Mouse (Mus musculus) limb, embryonic 11.5 days (tissue): Measurements from ENCODE around the gene Fgf22. TPM values are rescaled to one million over a fixed set of nuclear protein-coding genes. Genes with fewer than 3 reads are reported as not detected.

Source experiments
- ATAC-seq: fragments of 200-750 bp; cut with Nextera tagmentation; 2 replicates; pipeline ENCODE4 v1.8.0; 2017; ENCODE audit warnings: low read depth; ENCODE audit not compliant: insufficient number of reproducible peaks, low FRiP score, low TSS enrichment
- DNase-seq: peaks from one replicate; pipeline ENCODE4 v3.0.0-alpha.2; 2015; ENCODE audit warnings: low spot score
- H3K27ac ChIP-seq: fragments of 300-500 bp; sonication (generic); replicated peaks from 2 replicates; pipeline ENCODE4 v1.5.1; 2014; ENCODE audit warnings: low read depth, mild to moderate bottlenecking, low read length
- H3K27me3 ChIP-seq: fragments of 300-500 bp; sonication (generic); 2 replicates; pipeline ENCODE4 v1.6.1; 2014; ENCODE audit warnings: mild to moderate bottlenecking, low read length, mixed read lengths; ENCODE audit not compliant: control insufficient read depth, insufficient read depth
- H3K36me3 ChIP-seq: fragments of 300-500 bp; sonication (generic); 2 replicates; pipeline ENCODE4 v1.6.1; 2014; ENCODE audit warnings: mild to moderate bottlenecking, low read length, moderate library complexity, mixed read lengths; ENCODE audit not compliant: control insufficient read depth, insufficient read depth
- H3K4me1 ChIP-seq: fragments of 300-500 bp; sonication (generic); 2 replicates; pipeline ENCODE4 v1.6.1; 2014; ENCODE audit warnings: low read length, mixed read lengths; ENCODE audit not compliant: control insufficient read depth, insufficient read depth
- H3K4me2 ChIP-seq: fragments of 300-500 bp; sonication (generic); 2 replicates; pipeline ENCODE4 v1.6.1; 2014; ENCODE audit warnings: low read depth, mild to moderate bottlenecking, moderate library complexity; ENCODE audit not compliant: severe bottlenecking
- H3K4me3 ChIP-seq: fragments of 300-500 bp; sonication (generic); 2 replicates; pipeline ENCODE4 v1.5.1; 2014; ENCODE audit warnings: low read depth, low read length
- H3K9ac ChIP-seq: fragments of 300-500 bp; sonication (generic); 2 replicates; pipeline ENCODE4 v1.6.1; 2014; ENCODE audit warnings: mild to moderate bottlenecking, low read length
- H3K9me3 ChIP-seq: fragments of 300-500 bp; sonication (generic); 2 replicates; pipeline ENCODE4 v1.6.1; 2016; ENCODE audit warnings: low read length; ENCODE audit not compliant: control insufficient read depth
- WGBS: fragments of 180-500 bp; shearing (Covaris S2); extraction: QIAGEN DNeasy Blood & Tissue Kit; methylation state at CpG from one replicate; pipeline ENCODE4 v1.1.7; 2014; 5-methylcytosine and 5-hydroxymethylcytosine counted together
- polyA plus RNA-seq: library from polyadenylated mRNA; unstranded; fragments of >200 nt; fragmentation: Nextera tagmentation; extraction: Ambion mirVana; gene quantifications from 2 replicates; pipeline ENCODE4 v1.2.1, GENCODE M21; 2014

Fgf22 gene
- polyA plus RNA-seq, 1 experiment from 2014 or later = 0.33 TPM

GRCm38 (mm10) chr10:79738259-79738658, 16.6 kb upstream of the Fgf22 start:
- Histone ChIP-seq H3K36me3 (peaks cover 59% of the 10 kb centered on the region), H3K4me3 (no peak overlapping the region)
- 91% methylated on average over 10 of the region's 10 CpGs for WGBS

DNA sequence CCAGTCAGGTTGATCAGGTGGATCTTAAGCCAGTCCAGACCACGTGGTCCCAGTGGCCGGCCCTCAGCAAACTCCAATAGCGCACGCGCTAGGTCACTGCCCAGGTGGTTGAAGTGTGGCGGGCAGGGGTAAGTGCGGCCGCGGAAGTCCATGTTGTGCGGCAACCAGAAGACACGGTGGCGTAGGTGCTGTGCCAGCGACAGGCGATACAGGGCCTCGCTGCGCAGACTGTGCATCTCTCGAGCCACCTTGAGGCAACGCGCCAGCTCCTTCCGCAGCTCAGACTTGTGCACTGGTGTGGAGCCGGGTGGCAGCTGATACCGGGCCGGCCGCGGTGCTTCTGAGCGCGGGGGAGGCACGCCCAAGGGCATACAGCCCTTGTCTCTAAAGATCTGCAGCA, 15.6 kb upstream of the Fgf22 start:
- no peak overlapping the region for H3K4me2 ChIP-seq
- peaks cover 62% of the 10 kb centered on the region for H3K36me3 ChIP-seq
- no peak for DNase-seq
- H3K27ac ChIP-seq = no peak overlapping the region
- H3K9ac ChIP-seq = no peak overlapping the region
- peaks cover 33% of the 10 kb centered on the region for H3K9me3 ChIP-seq
- H3K27me3 ChIP-seq = peaks cover 13% of the 10 kb centered on the region
- 97% methylated on average over 28 of the region's 28 CpGs for WGBS
- no peak overlapping the region for H3K4me3 ChIP-seq
- ATAC-seq = no peak
- no peaks in the 10 kb centered on the region for H3K4me1 ChIP-seq

More at GRCm38 (mm10) chr10:79738259-79738658, 16.6 kb upstream of the Fgf22 start:
- no peak overlapping the region for H3K9ac ChIP-seq
- H3K27me3 ChIP-seq = peaks cover 13% of the 10 kb centered on the region
- H3K9me3 ChIP-seq = peaks cover 33% of the 10 kb centered on the region
- H3K4me2 ChIP-seq = no peak overlapping the region
- DNase-seq (no peak), ATAC-seq (no peak)
- no peak overlapping the region for H3K27ac ChIP-seq
- H3K4me1 ChIP-seq = no peaks in the 10 kb centered on the region

DNA sequence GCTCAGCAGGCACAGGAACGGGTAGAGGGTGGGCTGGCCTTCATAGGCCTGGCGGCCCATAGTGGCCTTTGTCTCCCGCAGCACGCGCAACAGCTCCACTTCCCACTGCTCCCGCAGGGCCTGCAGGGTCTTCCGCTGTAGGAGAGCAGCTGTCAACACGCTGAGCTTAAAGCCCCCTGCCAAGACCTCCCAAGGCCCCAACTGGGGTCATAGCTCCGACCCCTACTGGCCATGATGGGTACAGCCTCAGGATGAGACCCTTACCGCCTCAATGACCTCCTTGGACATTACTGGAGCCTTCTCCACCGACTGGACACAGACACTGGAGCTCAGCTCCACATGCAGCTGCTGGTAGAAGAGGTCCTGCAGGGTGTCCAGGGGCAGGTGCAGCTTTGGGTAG, 14.0 kb upstream of the Fgf22 start:
- Histone ChIP-seq H3K36me3 (peaks cover 58% of the 10 kb centered on the region), H3K27ac (no peak overlapping the region), H3K4me2 (no peak overlapping the region), H3K27me3 (peaks cover 5% of the 10 kb centered on the region), H3K9ac (no peak overlapping the region), H3K9me3 (peaks cover 33% of the 10 kb centered on the region), H3K4me3 (no peak overlapping the region), H3K4me1 (peaks cover 3% of the 10 kb centered on the region; the same call in 1 of the 2 replicates)
- 84% methylated on average over 11 of the region's 11 CpGs for WGBS
- no peak for ATAC-seq
- no peak for DNase-seq

DNA sequence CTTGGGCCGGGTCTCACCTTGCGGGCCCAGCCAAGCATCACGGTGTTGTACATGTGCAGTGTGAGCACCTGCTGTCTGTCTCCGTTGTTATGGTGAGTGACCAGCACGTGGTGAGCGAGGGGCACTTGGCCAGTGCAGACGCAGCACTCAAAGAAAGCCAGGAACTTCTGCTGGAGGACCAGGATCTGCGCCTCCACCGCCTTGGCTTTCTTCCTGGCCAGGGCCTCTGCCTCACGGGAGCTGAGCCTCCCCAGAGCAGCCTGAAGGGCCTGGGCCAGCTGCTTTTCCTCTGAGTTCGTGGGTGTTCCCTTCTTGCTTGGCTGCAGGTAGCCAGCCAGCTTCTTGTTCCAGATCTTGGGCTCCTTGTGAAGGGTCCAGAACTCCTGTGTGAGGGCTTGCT, 11.7 kb upstream of the Fgf22 start:
- peaks cover 35% of the 10 kb centered on the region for H3K36me3 ChIP-seq
- H3K9me3 ChIP-seq = peaks cover 25% of the 10 kb centered on the region
- 92% methylated on average over 11 of the region's 11 CpGs for WGBS
- H3K4me3 ChIP-seq = no peak overlapping the region
- ATAC-seq (no peak), DNase-seq (no peak)
- no peak overlapping the region for H3K4me2 ChIP-seq
- no peak overlapping the region for H3K9ac ChIP-seq
- no peak overlapping the region for H3K27ac ChIP-seq
- H3K4me1 ChIP-seq = peaks cover 3% of the 10 kb centered on the region; the same call in 1 of the 2 replicates
- H3K27me3 ChIP-seq = no peaks in the 10 kb centered on the region

GRCm38 (mm10) chr10:79743650-79744365, 11.1 kb upstream of the Fgf22 start:
- Histone ChIP-seq H3K4me3 (no peak overlapping the region), H3K9ac (no peak overlapping the region), H3K9me3 (peaks cover 19% of the 10 kb centered on the region), H3K27ac (no peak overlapping the region), H3K4me1 (peaks cover 3% of the 10 kb centered on the region; the same call in 1 of the 2 replicates), H3K4me2 (no peak overlapping the region), H3K36me3 (peaks cover 29% of the 10 kb centered on the region), H3K27me3 (no peaks in the 10 kb centered on the region)
- DNase-seq (no peak), ATAC-seq (no peak)
- WGBS = 95% methylated on average over 15 of the region's 15 CpGs

DNA sequence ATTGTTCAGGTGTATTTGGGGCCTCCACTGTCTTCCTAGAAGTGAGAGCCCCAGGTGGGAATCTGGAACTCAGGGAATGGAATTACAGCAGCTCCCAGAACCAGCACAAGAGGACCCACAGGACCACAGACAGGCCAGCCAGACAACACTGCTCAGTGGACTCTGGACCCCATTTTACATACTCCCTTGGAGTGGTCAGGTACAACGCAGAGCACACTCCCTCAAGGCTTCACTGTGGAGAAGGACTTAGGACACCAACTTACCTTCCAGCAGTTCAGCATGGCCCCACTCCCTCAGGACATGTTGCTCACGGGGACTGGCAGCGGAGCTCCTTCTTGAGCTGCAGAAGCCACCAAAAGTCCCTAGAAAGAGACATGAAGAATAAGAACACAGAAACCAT, 9.5 kb upstream of the Fgf22 start:
- ATAC-seq (no peak), DNase-seq (no peak)
- H3K4me1 ChIP-seq = peaks cover 3% of the 10 kb centered on the region; the same call in 1 of the 2 replicates
- H3K9me3 ChIP-seq = peaks cover 4% of the 10 kb centered on the region; the same call in 1 of the 2 replicates
- H3K36me3 ChIP-seq = peaks cover 13% of the 10 kb centered on the region
- no peak overlapping the region for H3K4me3 ChIP-seq
- H3K27ac ChIP-seq = no peak overlapping the region
- WGBS = 87% methylated on average over 3 of the region's 3 CpGs
- H3K27me3 ChIP-seq = no peaks in the 10 kb centered on the region
- H3K9ac ChIP-seq = no peak overlapping the region
- peak overlapping the region; percentile 57 for H3K4me2 ChIP-seq

- H3K9ac ChIP-seq = peak within 1 kb of the TSS; percentile 8
- ATAC-seq (peak; percentile 92), DNase-seq (peak; percentile 95)
- peaks cover 3% of the 10 kb centered on the region; the same call in 1 of the 2 replicates for H3K4me1 ChIP-seq
- H3K4me2 ChIP-seq = peak within 1 kb of the TSS; percentile 57
- H3K9me3 ChIP-seq = no peaks in the 10 kb centered on the region
- H3K27ac ChIP-seq = no peak within 1 kb of the TSS
- H3K27me3 ChIP-seq = no peaks in the 10 kb centered on the region
- peaks cover 6% of the 10 kb centered on the region for H3K36me3 ChIP-seq
- 3% methylated on average over 38 of the region's 38 CpGs for WGBS
- peak within 1 kb of the TSS; percentile 61 for H3K4me3 ChIP-seq
These were observed 8.7 kb upstream of the Fgf22 start, which contains the start of gene Polrmt for GRCm38 (mm10) chr10:79745898-79746773. Gene Polrmt (minus strand): TSS chr10:79746581.

DNA sequence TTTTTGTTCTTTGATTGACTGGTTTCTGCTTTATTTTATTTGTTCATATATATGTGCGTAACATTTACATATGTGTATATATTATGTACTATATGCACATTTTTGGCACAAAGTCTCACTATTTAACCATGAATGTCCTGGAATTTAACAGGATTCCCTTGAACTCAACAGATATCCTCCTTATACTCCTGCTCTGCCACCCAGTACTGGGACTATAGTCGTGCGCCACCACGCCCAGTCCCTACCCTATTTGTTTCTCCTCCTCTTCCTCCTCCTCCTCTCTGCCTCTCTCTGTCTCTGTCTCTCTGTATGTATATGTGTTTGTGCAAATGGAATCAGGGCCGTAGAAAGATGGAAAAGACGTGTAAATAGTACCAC, 8.1 kb upstream of the Fgf22 start:
- no peak overlapping the region for H3K9ac ChIP-seq
- H3K36me3 ChIP-seq = peaks cover 5% of the 10 kb centered on the region
- H3K9me3 ChIP-seq = no peaks in the 10 kb centered on the region
- H3K4me2 ChIP-seq = peak overlapping the region; percentile 34; the same call in 1 of the 2 replicates
- ATAC-seq (peak; percentile 49), DNase-seq (no peak)
- H3K4me1 ChIP-seq = peaks cover 3% of the 10 kb centered on the region; the same call in 1 of the 2 replicates
- 25% methylated on average over 6 of the region's 6 CpGs for WGBS
- no peaks in the 10 kb centered on the region for H3K27me3 ChIP-seq
- H3K4me3 ChIP-seq = no peak overlapping the region
- no peak overlapping the region for H3K27ac ChIP-seq
